Mouse (Mus musculus) liver (tissue): ENCODE measurements around the gene Tex21.

ENCODE experiments used
- DNase-seq: peaks from one replicate; pipeline ENCODE4 v3.0.0-alpha.2; 2020; ENCODE audit warnings: mixed read lengths

Gene Tex21

GRCm38 (mm10) chr12:76246646-76247045 lies at the start of gene Tex21:
Tex21 (minus strand) TSS chr12:76246746.
- no peak for DNase-seq

- DNase-seq: peak; percentile 71
Measured at GRCm38 (mm10) chr12:76293192-76293591, 46.6 kb upstream of the Tex21 start.

GRCm38 (mm10) chr12:76290271-76290670 lies 43.7 kb upstream of the Tex21 start:
- DNase-seq: no peak

- DNase-seq: no peak
Measured at GRCm38 (mm10) chr12:76289428-76289827, 42.9 kb upstream of the Tex21 start.

- no peak for DNase-seq
Measured at GRCm38 (mm10) chr12:76288494-76288893, 41.9 kb upstream of the Tex21 start.

- no peak for DNase-seq
Measured at GRCm38 (mm10) chr12:76287986-76288385, 41.4 kb upstream of the Tex21 start.

GRCm38 (mm10) chr12:76285418-76285817 lies 38.9 kb upstream of the Tex21 start:
- no peak for DNase-seq

- no peak for DNase-seq
Measured at GRCm38 (mm10) chr12:76282532-76283173, 36.1 kb upstream of the Tex21 start.

GRCm38 (mm10) chr12:76282132-76282531 lies 35.6 kb upstream of the Tex21 start:
- DNase-seq: peak; percentile 44

GRCm38 (mm10) chr12:76281111-76281660 lies 34.6 kb upstream of the Tex21 start:
- DNase-seq: no peak

GRCm38 (mm10) chr12:76280556-76280955 lies 34.0 kb upstream of the Tex21 start:
- no peak for DNase-seq

GRCm38 (mm10) chr12:76278209-76278608 lies 31.7 kb upstream of the Tex21 start:
- no peak for DNase-seq

GRCm38 (mm10) chr12:76272610-76273524 lies 26.3 kb upstream of the Tex21 start:
- no peak for DNase-seq

- no peak for DNase-seq
Measured at GRCm38 (mm10) chr12:76271516-76271915, 25.0 kb upstream of the Tex21 start.

- DNase-seq: peak; percentile 25
Measured at GRCm38 (mm10) chr12:76269196-76269595, 22.6 kb upstream of the Tex21 start.

GRCm38 (mm10) chr12:76268686-76269085 lies 22.1 kb upstream of the Tex21 start:
- DNase-seq: no peak

GRCm38 (mm10) chr12:76266875-76267274 lies 20.3 kb upstream of the Tex21 start:
- DNase-seq: no peak

GRCm38 (mm10) chr12:76265001-76265400 lies 18.5 kb upstream of the Tex21 start:
- DNase-seq: no peak

GRCm38 (mm10) chr12:76264325-76264965 lies 17.9 kb upstream of the Tex21 start:
- DNase-seq: no peak

GRCm38 (mm10) chr12:76263876-76264275 lies 17.3 kb upstream of the Tex21 start:
- DNase-seq: no peak

- no peak for DNase-seq
Measured at GRCm38 (mm10) chr12:76262918-76263317, 16.4 kb upstream of the Tex21 start.

GRCm38 (mm10) chr12:76261556-76261955 lies 15.0 kb upstream of the Tex21 start:
- DNase-seq: no peak

GRCm38 (mm10) chr12:76260673-76261072 lies 14.1 kb upstream of the Tex21 start:
- DNase-seq: no peak
